Mouse (Mus musculus): ENCODE measurements around the gene Phkg1. TPM values are rescaled to one million over a fixed set of nuclear protein-coding genes. Genes with fewer than 3 reads are reported as not detected.

Gene Phkg1
- polyA plus RNA-seq, 1 experiment from 2014 or later, result 0.26 TPM

- under 1% methylated on average over 46 of the region's 46 CpGs for WGBS
- H3K27me3 ChIP-seq (ENCODE audit: poor library complexity, severe bottlenecking), result no peaks in the 10 kb centered on the region
These were observed 11.3 kb downstream of the Phkg1 start, which contains the start of gene Chchd2 for GRCm38 (mm10) chr5:129886911-129887636. Chchd2 (minus strand) TSS chr5:129887470.

GRCm38 (mm10) chr5:129886271-129886670 lies 12.1 kb downstream of the Phkg1 start:
- H3K4me3 ChIP-seq, result peak overlapping the region; percentile 92
- H3K36me3 ChIP-seq (replicated peaks), result peaks cover 41% of the 10 kb centered on the region
- 56% methylated on average over 10 of the region's 10 CpGs for WGBS
- peaks cover 18% of the 10 kb centered on the region for H3K4me1 ChIP-seq
- DNase-seq (ENCODE audit: extremely low spot score, low spot score), result no peak
- H3K9me3 ChIP-seq, result no peaks in the 10 kb centered on the region
- H3K27me3 ChIP-seq (ENCODE audit: poor library complexity, severe bottlenecking), result no peaks in the 10 kb centered on the region
- peak overlapping the region; percentile 95 for H3K27ac ChIP-seq

More at GRCm38 (mm10) chr5:129886911-129887636, 11.3 kb downstream of the Phkg1 start, which contains the start of gene Chchd2:
- Histone ChIP-seq H3K36me3 (replicated peaks) (peaks cover 33% of the 10 kb centered on the region), H3K27ac (peak within 1 kb of the TSS; percentile 95), H3K4me3 (peak within 1 kb of the TSS; percentile 92), H3K9me3 (no peaks in the 10 kb centered on the region), H3K4me1 (peaks cover 18% of the 10 kb centered on the region)
- peak; percentile 94 for DNase-seq (ENCODE audit: extremely low spot score, low spot score)

GRCm38 (mm10) chr5:129879888-129880287 lies 18.5 kb downstream of the Phkg1 start:
- 81% methylated on average over 3 of the region's 3 CpGs for WGBS

GRCm38 (mm10) chr5:129878946-129879345 lies 19.4 kb downstream of the Phkg1 start:
- Histone ChIP-seq H3K9me3 (no peaks in the 10 kb centered on the region), H3K4me3 (no peak overlapping the region), H3K27me3 (ENCODE audit: poor library complexity, severe bottlenecking) (no peaks in the 10 kb centered on the region), H3K36me3 (replicated peaks) (peaks cover 41% of the 10 kb centered on the region), H3K4me1 (no peaks in the 10 kb centered on the region), H3K27ac (no peak overlapping the region)
- no peak for DNase-seq (ENCODE audit: extremely low spot score, low spot score)
- WGBS, result 64% methylated on average over 2 of the region's 2 CpGs

More at GRCm38 (mm10) chr5:129879888-129880287, 18.5 kb downstream of the Phkg1 start:
- Histone ChIP-seq H3K9me3 (no peaks in the 10 kb centered on the region), H3K27ac (no peak overlapping the region), H3K4me1 (no peaks in the 10 kb centered on the region), H3K36me3 (replicated peaks) (peaks cover 50% of the 10 kb centered on the region), H3K27me3 (ENCODE audit: poor library complexity, severe bottlenecking) (no peaks in the 10 kb centered on the region), H3K4me3 (no peak overlapping the region)
- DNase-seq (ENCODE audit: extremely low spot score, low spot score), result no peak

- 76% methylated on average over 9 of the region's 9 CpGs for WGBS
- DNase-seq (ENCODE audit: extremely low spot score, low spot score), result no peak
- Histone ChIP-seq H3K36me3 (replicated peaks) (peaks cover 33% of the 10 kb centered on the region), H3K4me3 (no peak overlapping the region), H3K9me3 (no peaks in the 10 kb centered on the region), H3K27ac (no peak overlapping the region), H3K27me3 (ENCODE audit: poor library complexity, severe bottlenecking) (no peaks in the 10 kb centered on the region), H3K4me1 (no peaks in the 10 kb centered on the region)
These were observed 20.5 kb downstream of the Phkg1 start for GRCm38 (mm10) chr5:129877731-129878455.

GRCm38 (mm10) chr5:129875098-129875497 lies 23.3 kb downstream of the Phkg1 start:
- Histone ChIP-seq H3K27ac (no peak overlapping the region), H3K36me3 (replicated peaks) (peaks cover 6% of the 10 kb centered on the region), H3K4me3 (no peak overlapping the region), H3K27me3 (ENCODE audit: poor library complexity, severe bottlenecking) (no peaks in the 10 kb centered on the region), H3K9me3 (no peaks in the 10 kb centered on the region), H3K4me1 (no peaks in the 10 kb centered on the region)
- DNase-seq (ENCODE audit: extremely low spot score, low spot score), result no peak
- WGBS, result 75% methylated on average over 11 of the region's 11 CpGs

GRCm38 (mm10) chr5:129873942-129874341 lies 24.4 kb downstream of the Phkg1 start:
- WGBS, result 89% methylated on average over 12 of the region's 12 CpGs
- H3K4me1 ChIP-seq, result no peaks in the 10 kb centered on the region
- H3K36me3 ChIP-seq (replicated peaks), result no peaks in the 10 kb centered on the region
- no peak for DNase-seq (ENCODE audit: extremely low spot score, low spot score)
- H3K4me3 ChIP-seq, result no peak overlapping the region
- H3K27ac ChIP-seq, result no peak overlapping the region
- H3K27me3 ChIP-seq (ENCODE audit: poor library complexity, severe bottlenecking), result no peaks in the 10 kb centered on the region
- H3K9me3 ChIP-seq, result no peaks in the 10 kb centered on the region

- no peak for DNase-seq (ENCODE audit: extremely low spot score, low spot score)
- WGBS, result 87% methylated on average over 2 of the region's 2 CpGs
- Histone ChIP-seq H3K27me3 (ENCODE audit: poor library complexity, severe bottlenecking) (no peaks in the 10 kb centered on the region), H3K27ac (no peak overlapping the region), H3K9me3 (no peaks in the 10 kb centered on the region), H3K4me3 (no peak overlapping the region), H3K4me1 (no peaks in the 10 kb centered on the region), H3K36me3 (replicated peaks) (no peaks in the 10 kb centered on the region)
These were observed 27.1 kb downstream of the Phkg1 start for GRCm38 (mm10) chr5:129871238-129871637.

GRCm38 (mm10) chr5:129869238-129869995 lies 28.9 kb downstream of the Phkg1 start:
- Histone ChIP-seq H3K4me1 (peaks cover 1% of the 10 kb centered on the region), H3K36me3 (replicated peaks) (no peaks in the 10 kb centered on the region), H3K27ac (no peak overlapping the region), H3K4me3 (no peak overlapping the region), H3K27me3 (ENCODE audit: poor library complexity, severe bottlenecking) (no peaks in the 10 kb centered on the region), H3K9me3 (no peaks in the 10 kb centered on the region)
- DNase-seq (ENCODE audit: extremely low spot score, low spot score), result no peak
- WGBS, result 90% methylated on average over 19 of the region's 19 CpGs

- DNase-seq (ENCODE audit: extremely low spot score, low spot score), result no peak
- 86% methylated on average over 12 of the region's 12 CpGs for WGBS
- H3K4me1 ChIP-seq, result peaks cover 5% of the 10 kb centered on the region
- H3K4me3 ChIP-seq, result no peak overlapping the region
- peaks cover 21% of the 10 kb centered on the region for H3K36me3 ChIP-seq (replicated peaks)
- H3K9me3 ChIP-seq, result no peaks in the 10 kb centered on the region
- no peaks in the 10 kb centered on the region for H3K27me3 ChIP-seq (ENCODE audit: poor library complexity, severe bottlenecking)
- H3K27ac ChIP-seq, result no peak overlapping the region
These were observed 32.5 kb downstream of the Phkg1 start for GRCm38 (mm10) chr5:129865841-129866240.

GRCm38 (mm10) chr5:129864467-129864866 lies 33.9 kb downstream of the Phkg1 start:
- peaks cover 35% of the 10 kb centered on the region for H3K36me3 ChIP-seq (replicated peaks)
- H3K9me3 ChIP-seq, result no peaks in the 10 kb centered on the region
- H3K27me3 ChIP-seq (ENCODE audit: poor library complexity, severe bottlenecking), result no peaks in the 10 kb centered on the region
- peaks cover 5% of the 10 kb centered on the region for H3K4me1 ChIP-seq
- no peak overlapping the region for H3K27ac ChIP-seq
- WGBS, result 15% methylated on average over 18 of the region's 18 CpGs
- DNase-seq (ENCODE audit: extremely low spot score, low spot score), result peak; percentile 26
- H3K4me3 ChIP-seq, result peak overlapping the region; percentile 18; the same call in 1 of the 2 replicates

GRCm38 (mm10) chr5:129862325-129862724 lies 36.0 kb downstream of the Phkg1 start:
- no peaks in the 10 kb centered on the region for H3K9me3 ChIP-seq
- WGBS, result 95% methylated on average over 6 of the region's 6 CpGs

More at GRCm38 (mm10) chr5:129862325-129862724, 36.0 kb downstream of the Phkg1 start:
- Histone ChIP-seq H3K27ac (no peak overlapping the region), H3K27me3 (ENCODE audit: poor library complexity, severe bottlenecking) (no peaks in the 10 kb centered on the region), H3K4me1 (peaks cover 5% of the 10 kb centered on the region), H3K4me3 (no peak overlapping the region), H3K36me3 (replicated peaks) (peaks cover 52% of the 10 kb centered on the region)
- no peak for DNase-seq (ENCODE audit: extremely low spot score, low spot score)

Measured in forebrain, embryonic 10.5 days (tissue).